In the genomic region with DNA sequence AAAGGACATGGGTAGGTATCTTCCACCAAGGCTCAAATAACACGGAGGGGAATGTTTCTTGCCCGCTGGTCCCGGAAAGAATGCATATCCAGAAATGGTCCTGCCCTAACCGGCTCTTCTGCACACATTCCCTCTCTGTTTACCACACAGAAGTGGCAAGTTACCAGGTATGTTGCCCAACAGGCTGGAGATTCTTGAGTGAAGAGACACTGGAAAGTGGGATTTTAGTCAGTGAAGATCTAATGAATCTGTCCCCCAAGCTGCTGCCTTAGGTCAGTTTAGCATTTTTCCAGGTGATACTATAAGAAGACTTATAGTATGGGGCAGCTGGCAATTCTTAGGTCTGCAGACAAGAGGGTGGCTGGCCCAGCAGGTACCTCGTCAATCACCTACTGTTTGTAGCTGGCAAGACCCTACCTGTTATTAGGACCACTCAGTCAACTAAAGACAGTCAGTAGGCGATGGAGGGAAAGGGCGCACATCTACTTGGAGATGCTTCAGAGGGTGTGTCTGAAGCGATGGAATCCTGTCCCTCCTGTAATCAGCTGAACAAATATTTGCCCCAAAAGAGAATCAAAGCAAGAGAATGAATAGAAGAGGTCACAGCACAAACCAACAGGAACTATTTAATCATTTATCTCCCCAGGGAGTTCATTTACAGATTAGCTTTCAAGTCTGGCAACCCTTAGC, we compare ENCODE assay signal across 8 mouse cellular contexts. TPM values are rescaled to one million over a fixed set of nuclear protein-coding genes. Genes with fewer than 3 reads are reported as not detected.
A peak's percentile ranks its signal among the peaks of the same experiment; 100 is the strongest.
DNase-seq lines count a peak whose midpoint lies in the region; ATAC-seq and TF ChIP-seq lines count a peak whose summit lies in the region.

No protein-coding gene starts in this region.

- H3K27me3 ChIP-seq in erythroblast, embryonic 14.5 days (ENCODE audit: control insufficient read depth), result no peaks in the 10 kb centered on the region
- no peaks in the 10 kb centered on the region for H3K27me3 ChIP-seq in forebrain, postnatal 0 days (ENCODE audit: insufficient read depth, low read length)
- no peaks in the 10 kb centered on the region for H3K27me3 ChIP-seq in liver, embryonic 15.5 days
- no peaks in the 10 kb centered on the region for H3K27me3 ChIP-seq in stomach, embryonic 15.5 days (replicated peaks)

- no peak for ATAC-seq in erythroblast, adult 5-6 weeks (replicated peaks; ENCODE audit: low FRiP score, poor library complexity, severe bottlenecking)
- no peak for ATAC-seq in forebrain, postnatal 0 days
- no peak for ATAC-seq in liver, embryonic 15.5 days (ENCODE audit: insufficient read depth)
- no peak for ATAC-seq in stomach, embryonic 15.5 days (ENCODE audit: insufficient read depth, low FRiP score, low read depth)

- peaks cover 77% of the 10 kb centered on the region for H3K4me1 ChIP-seq in erythroblast, embryonic 14.5 days (ENCODE audit: control insufficient read depth)
- H3K4me1 ChIP-seq in forebrain, postnatal 0 days (ENCODE audit: insufficient read depth), result peaks cover 57% of the 10 kb centered on the region
- H3K4me1 ChIP-seq in liver, embryonic 15.5 days (replicated peaks), result peaks cover 77% of the 10 kb centered on the region
- peaks cover 33% of the 10 kb centered on the region for H3K4me1 ChIP-seq in stomach, embryonic 15.5 days

- peak overlapping the region; percentile 19; the same call in 1 of the 2 replicates for H3K9ac ChIP-seq in forebrain, postnatal 0 days
- peak overlapping the region; percentile 85 for H3K9ac ChIP-seq in liver, embryonic 15.5 days
- H3K9ac ChIP-seq in stomach, embryonic 15.5 days, result no peak overlapping the region

- no peak for TF ChIP-seq CTCF in forebrain, postnatal 0 days (IDR thresholded peaks at IDR 0.05; ENCODE audit: low read depth)

- peaks cover 71% of the 10 kb centered on the region for H3K36me3 ChIP-seq in erythroblast, embryonic 14.5 days (ENCODE audit: control insufficient read depth)
- H3K36me3 ChIP-seq in forebrain, postnatal 0 days (ENCODE audit: insufficient read depth), result no peaks in the 10 kb centered on the region; the same call in none of the 2 replicates
- H3K36me3 ChIP-seq in liver, embryonic 15.5 days (replicated peaks), result peaks cover 68% of the 10 kb centered on the region
- no peaks in the 10 kb centered on the region for H3K36me3 ChIP-seq in stomach, embryonic 15.5 days

- H3K9me3 ChIP-seq in erythroblast, embryonic 14.5 days (ENCODE audit: control insufficient read depth, low read length), result no peaks in the 10 kb centered on the region
- no peaks in the 10 kb centered on the region for H3K9me3 ChIP-seq in forebrain, postnatal 0 days (ENCODE audit: low read length)
- H3K9me3 ChIP-seq in liver, embryonic 15.5 days (replicated peaks), result no peaks in the 10 kb centered on the region
- H3K9me3 ChIP-seq in stomach, embryonic 15.5 days, result no peaks in the 10 kb centered on the region

- no peak overlapping the region for H3K27ac ChIP-seq in forebrain, postnatal 0 days (ENCODE audit: low read depth, low read length)
- H3K27ac ChIP-seq in liver, embryonic 15.5 days (replicated peaks), result peak overlapping the region; percentile 91
- H3K27ac ChIP-seq in stomach, embryonic 15.5 days, result peak overlapping the region; percentile 72

- peak overlapping the region; percentile 85 for H3K4me2 ChIP-seq in forebrain, postnatal 0 days (ENCODE audit: low read depth)
- peak overlapping the region; percentile 81 for H3K4me2 ChIP-seq in liver, embryonic 15.5 days
- H3K4me2 ChIP-seq in stomach, embryonic 15.5 days, result peak overlapping the region; percentile 77

- peak overlapping the region; percentile 90 for H3K4me3 ChIP-seq in erythroblast, embryonic 14.5 days (replicated peaks)
- H3K4me3 ChIP-seq in forebrain, postnatal 0 days (ENCODE audit: low read depth, low read length), result peak overlapping the region; percentile 93; the same call in 1 of the 2 replicates
- H3K4me3 ChIP-seq in liver, embryonic 15.5 days (replicated peaks), result peak overlapping the region; percentile 72
- peak overlapping the region; percentile 80 for H3K4me3 ChIP-seq in stomach, embryonic 15.5 days (replicated peaks)

- 86% methylated on average over 8 of the region's 8 CpGs for WGBS in forebrain, postnatal 0 days
- 82% methylated on average over 8 of the region's 8 CpGs for WGBS in liver, embryonic 15.5 days (ENCODE audit: insufficient replicate concordance)
- WGBS in stomach, embryonic 15.5 days, result 63% methylated on average over 8 of the region's 8 CpGs

- DNase-seq in A20 (ENCODE audit: low read depth, low spot score), result peak; percentile 58
- DNase-seq in forebrain, postnatal 0 days, result no peak
- DNase-seq in layer of hippocampus, postnatal 25 days (ENCODE audit: extremely low spot score in 1 of 2, low spot score in 1 of 2), result no peak
- no peak for DNase-seq in cerebellum, postnatal 4 days (ENCODE audit: low spot score in 2 of 2)

RNA-seq across cellular contexts. Expression of a gene that starts 4.1 kb away (rescaled TPM):
- 212 and 213 TPM in 2 replicates for polyA plus RNA-seq in erythroblast, embryonic 14.5 days (2012)
- 543 and 572 TPM in 2 replicates for total RNA-seq in erythroblast, adult 5-6 weeks (2015; ENCODE audit: low replicate concordance)
- total RNA-seq in erythroblast, adult 5-6 weeks (2017; ENCODE audit: low replicate concordance), result 807 and 937 TPM in 2 replicates
- total RNA-seq in forebrain, postnatal 0 days (2014; rRNA removed), result 152 and 157 TPM in 2 replicates
- 173 and 175 TPM in 2 replicates for polyA plus RNA-seq in forebrain, postnatal 0 days (2015; fragmentation: Nextera tagmentation; extraction: Ambion mirVana)
- 209 and 237 TPM in 2 replicates for polyA plus RNA-seq in liver, embryonic 15.5 days (2015; fragmentation: Nextera tagmentation; extraction: Ambion mirVana)
- 69.8 and 75.7 TPM in 2 replicates for polyA plus RNA-seq in stomach, embryonic 15.5 days (2015; fragmentation: Nextera tagmentation; extraction: Ambion mirVana)
- 100 to 1,000 TPM; 121 to 144 TPM for total RNA-seq in layer of hippocampus, postnatal 25 days (2021)

RNA-seq across cellular contexts. Expression of a gene that starts 20.3 kb away (rescaled TPM):
- 4.9 and 5.7 TPM in 2 replicates for polyA plus RNA-seq in erythroblast, embryonic 14.5 days (2012)
- 39.8 and 43.9 TPM in 2 replicates for total RNA-seq in erythroblast, adult 5-6 weeks (2015; ENCODE audit: low replicate concordance)
- total RNA-seq in erythroblast, adult 5-6 weeks (2017; ENCODE audit: low replicate concordance), result 53.4 and 65.9 TPM in 2 replicates
- total RNA-seq in forebrain, postnatal 0 days (2014; rRNA removed), result 10.5 and 22.5 TPM in 2 replicates
- polyA plus RNA-seq in forebrain, postnatal 0 days (2015; fragmentation: Nextera tagmentation; extraction: Ambion mirVana), result 11.0 and 11.2 TPM in 2 replicates
- 52.8 and 59.4 TPM in 2 replicates for polyA plus RNA-seq in liver, embryonic 15.5 days (2015; fragmentation: Nextera tagmentation; extraction: Ambion mirVana)
- 66.5 TPM in 2 replicates for polyA plus RNA-seq in stomach, embryonic 15.5 days (2015; fragmentation: Nextera tagmentation; extraction: Ambion mirVana)
- total RNA-seq in layer of hippocampus, postnatal 25 days (2021), result 1 to 10 TPM; 1.5 to 2.6 TPM
